Mouse (Mus musculus): ENCODE measurements at regions not wholly inside any gene's neighbourhood (a gene's known extent, or its start where the extent isn't known, plus 50 kb on each side); places are given as distances from the start of the nearest gene placed in this dataset.

DNA sequence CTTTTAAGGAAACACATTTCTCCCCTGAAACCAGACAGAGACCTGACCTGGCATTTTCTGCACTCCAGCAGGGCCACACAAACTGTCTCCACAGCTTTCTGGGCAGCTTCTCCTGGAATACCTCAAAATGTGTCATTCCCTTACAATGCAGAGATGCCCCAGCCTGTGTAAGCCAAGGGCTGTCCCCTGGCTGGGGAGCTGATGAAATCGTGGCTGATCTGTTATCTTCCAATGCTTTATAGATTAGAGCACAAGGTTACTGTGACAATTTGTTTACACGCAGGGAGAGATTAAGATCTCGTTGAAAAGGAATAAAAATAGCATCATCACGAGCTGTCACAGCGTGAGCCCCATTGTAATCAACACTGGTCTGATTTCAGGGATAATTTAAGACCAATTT lies 421.4 kb upstream of the Nr2f2 start:
- no peak for TF ChIP-seq HCFC1 (IDR thresholded peaks at IDR 0.05; ENCODE audit: borderline replicate concordance, insufficient read depth, low read length)
- TF ChIP-seq MAFK (IDR thresholded peaks at IDR 0.05; ENCODE audit: insufficient read depth, low read depth, low read length): no peak
- no peak for TF ChIP-seq CHD2 (IDR thresholded peaks at IDR 0.05; ENCODE audit: low read depth, low read length)
- TF ChIP-seq ZC3H11A (IDR thresholded peaks at IDR 0.05; ENCODE audit: borderline replicate concordance, low read depth, low read length): no peak
